Mouse (Mus musculus) C2C12 (cell line): ENCODE measurements at regions not wholly inside any gene's neighbourhood (a gene's known extent, or its start where the extent isn't known, plus 50 kb on each side); places are given as distances from the start of the nearest gene placed in this dataset.

Source experiments
- CEBPB ChIP-seq: IDR thresholded peaks from one replicate; pipeline ENCODE4 v1.6.1; 2011; ENCODE audit warnings: low read depth, mild to moderate bottlenecking, control low read depth, moderate library complexity
- MYOD1 ChIP-seq: IDR thresholded peaks from one replicate; pipeline ENCODE4 v1.6.1; 2011; ENCODE audit warnings: low read depth; ENCODE audit not compliant: control insufficient read depth, insufficient read length

DNA sequence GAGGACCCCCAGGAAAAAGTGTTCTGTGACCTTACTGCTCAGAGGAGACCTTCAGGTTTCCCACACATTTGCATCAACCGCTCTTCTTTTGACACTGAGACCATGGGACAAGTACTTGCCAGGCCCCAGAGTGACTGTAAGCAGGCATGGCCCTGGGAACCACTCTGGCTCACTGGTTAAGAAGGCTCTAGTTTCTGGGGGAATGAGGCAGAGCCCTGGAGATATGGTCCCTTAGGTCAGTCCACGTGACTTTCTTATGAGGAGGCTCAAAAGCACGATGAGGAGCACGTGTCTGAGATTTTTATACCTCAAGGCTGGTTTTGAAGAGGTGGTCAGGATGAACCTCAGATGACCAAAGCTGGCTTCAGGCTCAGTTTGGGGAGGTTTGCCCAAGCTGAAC lies 72.1 kb upstream of the Ppara start:
- TF ChIP-seq CEBPB: no peak
- no peak for TF ChIP-seq MYOD1
